Mouse (Mus musculus): ENCODE measurements around the gene Nt5e.

DNA sequence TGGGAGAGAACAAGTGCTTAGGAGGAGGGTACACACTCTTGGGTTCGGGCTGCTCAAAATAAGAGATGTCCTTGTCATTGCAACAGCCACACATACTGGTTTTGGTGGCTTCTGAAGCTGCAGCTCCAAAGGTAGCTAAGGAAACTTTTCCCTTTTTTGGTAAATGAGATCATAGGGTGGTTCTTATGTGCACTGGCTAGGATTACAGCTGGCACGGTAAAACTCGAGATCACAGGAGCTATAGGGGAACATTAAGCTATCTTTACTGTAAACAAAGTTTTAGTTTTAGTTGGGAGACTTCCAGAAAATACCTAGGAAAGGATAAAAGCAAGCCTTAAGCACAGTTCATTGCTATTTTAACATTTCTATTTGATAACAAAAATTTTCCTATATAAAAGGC lies 24.2 kb downstream of the Nt5e start:
- TF ChIP-seq SRF (IDR thresholded peaks at IDR 0.05; ENCODE audit: control insufficient read depth, insufficient read length, low read depth) (no peak), POLR2A (IDR thresholded peaks at IDR 0.05; ENCODE audit: insufficient read length, low read depth) (no peak), E2F4 (IDR thresholded peaks at IDR 0.05; ENCODE audit: insufficient read depth) (no peak), MAX (IDR thresholded peaks at IDR 0.05; ENCODE audit: low read depth) (no peak), POLR2AphosphoS2 (IDR thresholded peaks at IDR 0.05; ENCODE audit: insufficient read length, low read depth) (no peak), MYOG (IDR thresholded peaks at IDR 0.05; ENCODE audit: control insufficient read depth in 1 of 3, insufficient read depth in 1 of 3, insufficient read length in 2 of 3, low read depth in 2 of 3) (no peak), TCF12 (IDR thresholded peaks at IDR 0.05; ENCODE audit: insufficient read depth, poor library complexity, severe bottlenecking) (no peak), CEBPB (IDR thresholded peaks at IDR 0.05; ENCODE audit: insufficient read depth, poor library complexity, severe bottlenecking) (no peak)
